26 mouse cellular contexts compared by ENCODE assay signal in genomic region chr5:139203312-139203711, GRCm38 (mm10). TPM values are rescaled to one million over a fixed set of nuclear protein-coding genes. Genes with fewer than 3 reads are reported as not detected.
DNase-seq lines count a peak whose midpoint lies in the region; ATAC-seq and TF ChIP-seq lines count a peak whose summit lies in the region.
"Had no signal": no experiment of that assay in that cellular context is flagged by ENCODE, and none has a peak within 500 bp of the region (broad histone marks: within the 10 kb centered on the region; RNA-seq: fewer than 3 reads in every experiment).

No protein-coding gene starts in this region.

- peak overlapping the region; percentile 14; the same call in 1 of the 2 replicates for H3K4me2 ChIP-seq in liver, embryonic 12.5 days
- H3K4me2 ChIP-seq in liver, postnatal 0 days (ENCODE audit: low read depth, low read length), result no peak overlapping the region
- H3K4me2 ChIP-seq: embryonic facial prominence, embryonic 12.5 days; embryonic facial prominence, embryonic 15.5 days; heart, embryonic 11.5 days; hindbrain, embryonic 12.5 days; hindbrain, embryonic 15.5 days had no signal

- peaks cover 90% of the 10 kb centered on the region for H3K4me1 ChIP-seq in liver, embryonic 12.5 days
- peaks cover 43% of the 10 kb centered on the region for H3K4me1 ChIP-seq in liver, postnatal 0 days (ENCODE audit: insufficient read depth)
- H3K4me1 ChIP-seq in megakaryocyte, embryonic 14.5 days, result peaks cover 92% of the 10 kb centered on the region
- peaks cover 13 to 23% of the 10 kb centered on the region in 2 experiments for H3K4me1 ChIP-seq in MEL (ENCODE audit: control insufficient read depth in 1 of 2, insufficient read depth in 2 of 2, low read length in 2 of 2)

- H3K9ac ChIP-seq in liver, embryonic 12.5 days, result peak overlapping the region; percentile 6; the same call in 1 of the 2 replicates
- no peak overlapping the region for H3K9ac ChIP-seq in liver, postnatal 0 days (replicated peaks)
- peak overlapping the region; percentile 11 for H3K9ac ChIP-seq in MEL (ENCODE audit: control insufficient read depth, low read depth, low read length, poor library complexity, severe bottlenecking)
- H3K9ac ChIP-seq: embryonic facial prominence, embryonic 12.5 days; embryonic facial prominence, embryonic 15.5 days; forebrain, postnatal 0 days; hindbrain, embryonic 12.5 days; hindbrain, embryonic 15.5 days had no signal

- TF ChIP-seq CTCF in liver, postnatal 0 days (IDR thresholded peaks at IDR 0.05; ENCODE audit: low read depth), result no peak
- no peak for TF ChIP-seq CTCF in MEL (IDR thresholded peaks at IDR 0.05 in 2 of 3, conservative IDR thresholded peaks at IDR 0.05 in 1 of 3; ENCODE audit: control insufficient read depth in 1 of 3, insufficient read depth in 1 of 3, low read depth in 2 of 3, low read length in 3 of 3, poor library complexity in 1 of 3, severe bottlenecking in 1 of 3)

- no peak for TF ChIP-seq EP300 in liver, postnatal 0 days (IDR thresholded peaks at IDR 0.05; ENCODE audit: low read depth)
- TF ChIP-seq EP300 in MEL (IDR thresholded peaks at IDR 0.05; ENCODE audit: low read depth in 1 of 2, low read length in 2 of 2), result no peak

- WGBS in liver, embryonic 12.5 days (ENCODE audit: insufficient replicate concordance), result 77% methylated on average over 5 of the region's 5 CpGs
- 78% methylated on average over 5 of the region's 5 CpGs for WGBS in liver, postnatal 0 days (ENCODE audit: insufficient replicate concordance)

- peak overlapping the region; percentile 16; the same call in 1 of the 2 replicates for H3K27ac ChIP-seq in liver, embryonic 12.5 days
- no peak overlapping the region for H3K27ac ChIP-seq in liver, postnatal 0 days (ENCODE audit: low read depth)
- H3K27ac ChIP-seq in MEL (ENCODE audit: control insufficient read depth, low read depth, low read length), result no peak overlapping the region
- H3K27ac ChIP-seq: embryonic facial prominence, embryonic 12.5 days; embryonic facial prominence, embryonic 15.5 days; hindbrain, embryonic 12.5 days; hindbrain, embryonic 15.5 days had no signal

- ATAC-seq in liver, embryonic 12.5 days, result no peak
- no peak for ATAC-seq in liver, postnatal 0 days
- no peak for ATAC-seq in megakaryocyte, adult 5-6 weeks (ENCODE audit: poor library complexity, severe bottlenecking)
- ATAC-seq: activated CD4-positive, CD25-positive, alpha-beta regulatory T cell, adult 4 months; CD4-positive, CD25-positive, alpha-beta regulatory T cell, adult 4 months; forebrain, embryonic 14.5 days; forebrain, postnatal 0 days had no signal

- H3K9me3 ChIP-seq in liver, embryonic 12.5 days (replicated peaks), result no peaks in the 10 kb centered on the region
- no peaks in the 10 kb centered on the region for H3K9me3 ChIP-seq in liver, postnatal 0 days (ENCODE audit: low read length)
- H3K9me3 ChIP-seq in megakaryocyte, embryonic 14.5 days, result no peaks in the 10 kb centered on the region
- H3K9me3 ChIP-seq in MEL (replicated peaks; ENCODE audit: insufficient read depth, low read length), result no peaks in the 10 kb centered on the region
- H3K9me3 ChIP-seq: embryonic facial prominence, embryonic 12.5 days; embryonic facial prominence, embryonic 15.5 days; hindbrain, embryonic 12.5 days; hindbrain, embryonic 15.5 days had no signal

- no peak for DNase-seq in liver, postnatal 0 days
- no peak for DNase-seq in MEL (ENCODE audit: low read depth, low spot score)
- peak; percentile 65 for DNase-seq in brain, adult 2 months (ENCODE audit: low read depth, low spot score)
- DNase-seq in thymus, adult 18-20 months, result no peak
- DNase-seq in heart, adult 11 months, result no peak
- DNase-seq: adrenal gland, adult 8-10 months; adrenal gland, postnatal 25 days; cerebellum, adult 2 months; cerebellum, adult 9-11 months; cerebellum, postnatal 25 days; forebrain, postnatal 0 days; gastrocnemius, postnatal 10 days; gastrocnemius, postnatal 36 days had no signal

- H3K79me2 ChIP-seq in MEL (ENCODE audit: control insufficient read depth, insufficient read depth, low read length, poor library complexity), result peaks cover 78% of the 10 kb centered on the region

- H3K4me3 ChIP-seq in liver, embryonic 12.5 days, result no peak overlapping the region
- no peak overlapping the region for H3K4me3 ChIP-seq in liver, postnatal 0 days (ENCODE audit: low read depth, low read length)
- H3K4me3 ChIP-seq in megakaryocyte, embryonic 14.5 days (replicated peaks), result peak overlapping the region; percentile 52
- no peak overlapping the region for H3K4me3 ChIP-seq in MEL (ENCODE audit: control insufficient read depth in 1 of 2, insufficient read depth in 1 of 2, low read depth in 2 of 2, low read length in 2 of 2)
- H3K4me3 ChIP-seq: embryonic facial prominence, embryonic 12.5 days; embryonic facial prominence, embryonic 15.5 days; hindbrain, embryonic 12.5 days; hindbrain, embryonic 15.5 days had no signal

- H3K36me3 ChIP-seq in liver, embryonic 12.5 days, result peaks cover 27% of the 10 kb centered on the region
- H3K36me3 ChIP-seq in liver, postnatal 0 days (replicated peaks; ENCODE audit: insufficient read depth, low read length), result no peaks in the 10 kb centered on the region
- H3K36me3 ChIP-seq in megakaryocyte, embryonic 14.5 days (replicated peaks; ENCODE audit: low read length), result peaks cover 30% of the 10 kb centered on the region
- H3K36me3 ChIP-seq in MEL (ENCODE audit: control insufficient read depth in 1 of 2, insufficient read depth in 2 of 2, low read length in 2 of 2), result peaks cover 6 to 33% of the 10 kb centered on the region in 2 experiments
- H3K36me3 ChIP-seq: embryonic facial prominence, embryonic 15.5 days; hindbrain, embryonic 15.5 days had no signal

- TF ChIP-seq RAD21 in MEL (IDR thresholded peaks at IDR 0.05; ENCODE audit: low read depth, low read length), result no peak

- H3K27me3 ChIP-seq in liver, embryonic 12.5 days (replicated peaks), result no peaks in the 10 kb centered on the region
- H3K27me3 ChIP-seq in liver, postnatal 0 days (ENCODE audit: insufficient read depth, low read length), result no peaks in the 10 kb centered on the region
- no peaks in the 10 kb centered on the region for H3K27me3 ChIP-seq in megakaryocyte, embryonic 14.5 days (replicated peaks)
- H3K27me3 ChIP-seq in MEL (ENCODE audit: control insufficient read depth in 1 of 2, insufficient read depth in 2 of 2, low read length in 2 of 2), result no peaks in the 10 kb centered on the region
- H3K27me3 ChIP-seq: embryonic facial prominence, embryonic 12.5 days; embryonic facial prominence, embryonic 15.5 days; hindbrain, embryonic 12.5 days; hindbrain, embryonic 15.5 days had no signal

- no peak; a peak in 1 of 4 replicates for TF ChIP-seq POLR2A in MEL (IDR thresholded peaks at IDR 0.05; ENCODE audit: control insufficient read depth in 1 of 2, insufficient read depth in 1 of 2, low read depth in 1 of 2, low read length in 2 of 2, poor library complexity in 1 of 2)

TF ChIP-seq in MEL, 35 proteins besides CTCF, POLR2A, EP300 and RAD21:
- TF ChIP-seq MEF2A (IDR thresholded peaks at IDR 0.05; ENCODE audit: extremely low read depth, insufficient replicate concordance, low read depth, low read length, poor library complexity, severe bottlenecking), result no peak

RNA-seq across cellular contexts. Expression of gene Sun1, which starts 2.9 kb away (rescaled TPM):
- 31.7 and 34.6 TPM in 2 replicates for polyA plus RNA-seq in liver, embryonic 12.5 days (2016; fragmentation: Nextera tagmentation; extraction: Ambion mirVana)
- 7.9 and 8.6 TPM in 2 replicates for polyA plus RNA-seq in liver, postnatal 0 days (2015; fragmentation: Nextera tagmentation; extraction: Ambion mirVana)
- polyA plus RNA-seq in megakaryocyte, embryonic 14.5 days (2012; ENCODE audit: insufficient read depth, low replicate concordance), result 1.5 and 3.4 TPM in 2 replicates
- total RNA-seq in megakaryocyte, adult 5-6 weeks (2015), result 40.8 and 44.1 TPM in 2 replicates
- total RNA-seq in megakaryocyte, adult 5-6 weeks (2017), result 67.0 and 72.5 TPM in 2 replicates
- total RNA-seq in MEL (2012; rRNA removed), result 71.1 and 71.3 TPM in 2 replicates
- 10 to 100 TPM in 1 of 2 experiments, not detected in 1; 79.0 TPM for polyA plus RNA-seq in MEL (2012; ENCODE audit: insufficient read depth in 1 of 2, insufficient read length in 2 of 2, low read depth in 1 of 2, low replicate concordance in 2 of 2, missing spikeins in 1 of 2)

RNA-seq across cellular contexts. Expression of gene Get4, which starts 48.8 kb away (rescaled TPM):
- 162 and 165 TPM in 2 replicates for polyA plus RNA-seq in liver, embryonic 12.5 days (2016; fragmentation: Nextera tagmentation; extraction: Ambion mirVana)
- 92.7 and 97.5 TPM in 2 replicates for polyA plus RNA-seq in liver, postnatal 0 days (2015; fragmentation: Nextera tagmentation; extraction: Ambion mirVana)
- polyA plus RNA-seq in megakaryocyte, embryonic 14.5 days (2012; ENCODE audit: insufficient read depth, low replicate concordance), result 55.5 and 58.7 TPM in 2 replicates
- total RNA-seq in megakaryocyte, adult 5-6 weeks (2015), result 21.6 and 23.0 TPM in 2 replicates
- total RNA-seq in megakaryocyte, adult 5-6 weeks (2017), result 18.5 and 23.1 TPM in 2 replicates
- total RNA-seq in MEL (2012; rRNA removed), result 108 and 117 TPM in 2 replicates
- 100 to 1,000 TPM in 1 of 2 experiments, not detected in 1; 180 TPM for polyA plus RNA-seq in MEL (2012; ENCODE audit: insufficient read depth in 1 of 2, insufficient read length in 2 of 2, low read depth in 1 of 2, low replicate concordance in 2 of 2, missing spikeins in 1 of 2)

RNA-seq across cellular contexts. Expression of gene Dnaaf5, which starts 53.3 kb away (rescaled TPM):
- polyA plus RNA-seq in liver, embryonic 12.5 days (2016; fragmentation: Nextera tagmentation; extraction: Ambion mirVana), result 5.9 and 6.9 TPM in 2 replicates
- 1.3 and 1.4 TPM in 2 replicates for polyA plus RNA-seq in liver, postnatal 0 days (2015; fragmentation: Nextera tagmentation; extraction: Ambion mirVana)
- 196 and 533 TPM in 2 replicates for polyA plus RNA-seq in megakaryocyte, embryonic 14.5 days (2012; ENCODE audit: insufficient read depth, low replicate concordance)
- total RNA-seq in megakaryocyte, adult 5-6 weeks (2015), result 5.2 and 5.6 TPM in 2 replicates
- 3.3 and 4.1 TPM in 2 replicates for total RNA-seq in megakaryocyte, adult 5-6 weeks (2017)
- 17.0 and 20.1 TPM in 2 replicates for total RNA-seq in MEL (2012; rRNA removed)
- 10 to 100 TPM in 1 of 2 experiments, not detected in 1; 35.4 TPM for polyA plus RNA-seq in MEL (2012; ENCODE audit: insufficient read depth in 1 of 2, insufficient read length in 2 of 2, low read depth in 1 of 2, low replicate concordance in 2 of 2, missing spikeins in 1 of 2)

RNA-seq across cellular contexts. Expression of gene Prkar1b, which starts 53.5 kb away (rescaled TPM):
- polyA plus RNA-seq in liver, embryonic 12.5 days (2016; fragmentation: Nextera tagmentation; extraction: Ambion mirVana), result 3.4 and 3.9 TPM in 2 replicates
- 0.43 and 0.62 TPM in 2 replicates for polyA plus RNA-seq in liver, postnatal 0 days (2015; fragmentation: Nextera tagmentation; extraction: Ambion mirVana)
- polyA plus RNA-seq in megakaryocyte, embryonic 14.5 days (2012; ENCODE audit: insufficient read depth, low replicate concordance), result 1.4 TPM in 1 of 2 replicates, not detected in the other
- 0.27 and 0.60 TPM in 2 replicates for total RNA-seq in megakaryocyte, adult 5-6 weeks (2015)
- 0.04 and 0.48 TPM in 2 replicates for total RNA-seq in megakaryocyte, adult 5-6 weeks (2017)
- not detected in 2 replicates for total RNA-seq in MEL (2012; rRNA removed)
- polyA plus RNA-seq in MEL (2012; ENCODE audit: insufficient read depth in 1 of 2, insufficient read length in 2 of 2, low read depth in 1 of 2, low replicate concordance in 2 of 2, missing spikeins in 1 of 2), result not detected
- total RNA-seq: common myeloid progenitor, adult 5-6 weeks; hematopoietic stem cell, adult 5-6 weeks had no signal
